Mouse (Mus musculus) kidney, embryonic 16.5 days (tissue): ENCODE results near the gene Rab36. TPM values are rescaled to one million over a fixed set of nuclear protein-coding genes. Genes with fewer than 3 reads are reported as not detected.
A peak's percentile ranks its signal among the peaks of the same experiment; 100 is the strongest.

ENCODE experiments used
- ATAC-seq: fragments of 200-750 bp; cut with Nextera tagmentation; 2 replicates; pipeline ENCODE4 v1.8.0; 2017; ENCODE audit warnings: moderate TSS enrichment; ENCODE audit not compliant: low FRiP score, low TSS enrichment
- H3K27ac ChIP-seq: fragments of 300-500 bp; sonication (generic); 2 replicates; pipeline ENCODE4 v1.5.1; 2014; ENCODE audit warnings: low read length
- H3K27me3 ChIP-seq: fragments of 300-500 bp; sonication (generic); 2 replicates; pipeline ENCODE4 v1.6.1; 2014; ENCODE audit warnings: low read length, control low read depth, mixed read lengths; ENCODE audit not compliant: insufficient read depth
- H3K36me3 ChIP-seq: fragments of 300-500 bp; sonication (generic); 2 replicates; pipeline ENCODE4 v1.6.1; 2014; ENCODE audit warnings: low read length, control low read depth, mixed read lengths; ENCODE audit not compliant: insufficient read depth
- H3K4me1 ChIP-seq: fragments of 300-500 bp; sonication (generic); 2 replicates; pipeline ENCODE4 v1.6.1; 2014; ENCODE audit warnings: low read length, control low read depth, mixed read lengths; ENCODE audit not compliant: insufficient read depth
- H3K4me2 ChIP-seq: fragments of 300-500 bp; sonication (generic); replicated peaks from 2 replicates; pipeline ENCODE4 v1.6.1; 2014; ENCODE audit warnings: low read depth, low read length
- H3K4me3 ChIP-seq: fragments of 300-500 bp; sonication (generic); 2 replicates; pipeline ENCODE4 v1.5.1; 2014; ENCODE audit warnings: mild to moderate bottlenecking, low read length
- H3K9ac ChIP-seq: fragments of 300-500 bp; sonication (generic); replicated peaks from 2 replicates; pipeline ENCODE4 v1.6.1; 2014; ENCODE audit warnings: low read length
- H3K9me3 ChIP-seq: fragments of 300-500 bp; sonication (generic); 2 replicates; pipeline ENCODE4 v1.6.1; 2016; ENCODE audit warnings: low read length, control low read depth
- WGBS: fragments of 180-500 bp; shearing (Covaris S2); extraction: QIAGEN DNeasy Blood & Tissue Kit; methylation state at CpG from one replicate; pipeline ENCODE4 v1.1.7; 2014; 5-methylcytosine and 5-hydroxymethylcytosine counted together
- polyA plus RNA-seq: library from polyadenylated mRNA; unstranded; fragments of >200 nt; fragmentation: Nextera tagmentation; extraction: Ambion mirVana; gene quantifications from 2 replicates; pipeline ENCODE4 v1.2.1, GENCODE M21; 2015

Gene Rab36
- polyA plus RNA-seq: 10.9 and 12.9 TPM in 2 replicates

- Histone ChIP-seq H3K36me3 (no peaks in the 10 kb centered on the region), H3K4me2 (peak within 1 kb of the TSS; percentile 82), H3K4me1 (peaks cover 15% of the 10 kb centered on the region), H3K9me3 (no peaks in the 10 kb centered on the region), H3K27me3 (no peaks in the 10 kb centered on the region), H3K27ac (peak within 1 kb of the TSS; percentile 74; the same call in 1 of the 2 replicates), H3K9ac (peak within 1 kb of the TSS; percentile 70), H3K4me3 (peak within 1 kb of the TSS; percentile 57)
- under 1% methylated on average over 36 of the region's 36 CpGs for WGBS
- ATAC-seq: peak; percentile 97
These were observed at the start of gene Rab36 for GRCm38 (mm10) chr10:75036883-75037379. Rab36 (plus strand) TSS chr10:75037058.

- WGBS: 68% methylated on average over 14 of the region's 14 CpGs
- Histone ChIP-seq H3K4me1 (peaks cover 24% of the 10 kb centered on the region), H3K36me3 (0 out of 2 replicates have a peak, but pooled peaks cover 3% of the 10 kb centered on the region), H3K4me2 (no peak overlapping the region), H3K9ac (no peak overlapping the region), H3K9me3 (no peaks in the 10 kb centered on the region), H3K27me3 (no peaks in the 10 kb centered on the region), H3K4me3 (no peak overlapping the region), H3K27ac (no peak overlapping the region)
- ATAC-seq: peak; percentile 21
These were observed 49.0 kb upstream of the Rab36 start for GRCm38 (mm10) chr10:74987698-74988470.

DNA sequence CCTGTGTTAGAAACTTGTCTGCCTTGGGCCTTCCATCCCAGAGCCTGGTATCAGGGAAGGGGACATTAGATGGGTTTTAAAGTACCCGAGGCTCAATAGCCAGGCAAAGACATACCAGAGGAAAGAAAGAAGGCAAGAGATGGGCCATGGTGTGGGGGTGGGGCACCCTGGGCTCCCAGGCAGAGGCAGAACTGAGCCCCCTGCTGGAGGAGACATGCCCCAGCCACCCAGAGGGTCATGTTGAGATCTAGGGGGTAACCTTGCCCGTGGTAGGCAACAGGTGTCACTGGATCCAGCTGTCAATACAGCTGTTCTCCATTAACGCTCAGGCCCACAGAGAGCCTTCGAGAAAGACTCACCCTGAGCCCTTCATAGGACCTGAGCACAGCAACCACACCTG lies 47.0 kb upstream of the Rab36 start:
- H3K36me3 ChIP-seq: 0 out of 2 replicates have a peak, but pooled peaks cover 3% of the 10 kb centered on the region
- WGBS: 74% methylated on average over 4 of the region's 4 CpGs
- no peaks in the 10 kb centered on the region for H3K27me3 ChIP-seq
- peaks cover 32% of the 10 kb centered on the region for H3K4me1 ChIP-seq
- H3K4me3 ChIP-seq: no peak overlapping the region
- ATAC-seq: no peak
- no peak overlapping the region for H3K4me2 ChIP-seq
- no peaks in the 10 kb centered on the region for H3K9me3 ChIP-seq
- no peak overlapping the region; the same call in 1 of the 2 replicates for H3K27ac ChIP-seq
- no peak overlapping the region for H3K9ac ChIP-seq

DNA sequence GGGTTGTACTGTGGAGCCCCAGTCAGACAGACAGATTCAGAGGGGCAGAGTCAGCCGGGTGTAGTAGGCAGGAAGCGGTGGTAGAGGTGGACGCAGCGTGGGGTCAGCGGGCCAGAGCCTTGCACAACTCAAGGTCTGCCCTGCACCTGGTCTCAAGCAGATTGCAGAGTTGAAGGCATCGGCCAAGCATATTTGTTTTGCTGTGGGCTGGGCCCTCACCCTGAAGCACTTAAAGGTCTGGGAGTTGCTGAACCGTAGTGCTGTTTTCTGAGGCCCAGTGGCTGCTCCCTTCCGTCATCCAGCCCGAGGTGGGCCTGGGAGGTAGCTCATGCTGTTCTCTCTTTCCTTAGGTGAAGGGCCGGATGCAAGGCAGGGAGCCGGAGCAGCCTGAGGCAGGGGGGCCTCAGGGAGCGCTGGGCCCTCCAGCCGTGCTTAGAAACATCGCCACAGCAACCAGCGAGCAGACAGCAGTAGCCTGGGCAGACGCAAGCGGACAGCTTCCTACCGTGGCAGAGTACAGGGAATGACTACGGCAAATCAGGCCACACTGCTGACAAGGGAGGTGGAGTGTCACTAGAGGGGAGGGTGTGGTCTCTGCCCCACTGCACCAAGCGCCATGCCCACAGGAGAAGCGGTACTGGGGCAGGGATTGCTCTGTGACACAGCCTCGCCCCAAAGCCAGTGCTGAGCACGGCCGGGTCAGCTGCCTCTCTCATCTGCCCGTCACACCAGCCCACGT lies 46.1 kb upstream of the Rab36 start:
- H3K36me3 ChIP-seq: 0 out of 2 replicates have a peak, but pooled peaks cover 3% of the 10 kb centered on the region
- peak; percentile 71 for ATAC-seq
- H3K9me3 ChIP-seq: no peaks in the 10 kb centered on the region
- H3K4me2 ChIP-seq: peak overlapping the region; percentile 28
- H3K4me3 ChIP-seq: no peak overlapping the region
- H3K4me1 ChIP-seq: peaks cover 41% of the 10 kb centered on the region
- no peaks in the 10 kb centered on the region for H3K27me3 ChIP-seq
- peak overlapping the region; percentile 59 for H3K9ac ChIP-seq
- H3K27ac ChIP-seq: peak overlapping the region; percentile 61
- 24% methylated on average over 26 of the region's 26 CpGs for WGBS

DNA sequence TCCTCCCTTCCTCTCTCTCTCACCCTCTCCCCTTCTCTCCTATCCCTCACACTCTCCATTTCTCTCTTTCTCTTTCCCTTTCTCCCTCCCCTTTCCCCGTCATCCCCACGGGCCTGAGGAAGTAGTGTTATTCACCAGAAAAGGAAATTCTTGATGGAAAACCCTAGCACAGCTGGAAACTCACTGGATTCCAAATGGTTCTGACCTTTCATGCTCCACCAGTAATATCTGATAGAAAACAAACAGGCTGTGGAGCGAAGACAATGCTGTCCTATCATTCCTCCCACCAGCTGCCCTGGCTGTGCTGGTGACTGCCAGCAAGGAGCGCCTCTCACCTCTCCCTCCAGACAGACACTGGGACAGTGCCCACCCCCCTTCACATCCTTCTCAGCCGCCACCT lies 42.0 kb upstream of the Rab36 start:
- Histone ChIP-seq H3K9me3 (no peaks in the 10 kb centered on the region), H3K4me2 (peak overlapping the region; percentile 45), H3K27me3 (no peaks in the 10 kb centered on the region), H3K4me3 (no peak overlapping the region), H3K36me3 (0 out of 2 replicates have a peak, but pooled peaks cover 3% of the 10 kb centered on the region), H3K27ac (no peak overlapping the region), H3K4me1 (peaks cover 38% of the 10 kb centered on the region), H3K9ac (no peak overlapping the region)
- no peak for ATAC-seq
- WGBS: 11% methylated on average over 5 of the region's 5 CpGs

DNA sequence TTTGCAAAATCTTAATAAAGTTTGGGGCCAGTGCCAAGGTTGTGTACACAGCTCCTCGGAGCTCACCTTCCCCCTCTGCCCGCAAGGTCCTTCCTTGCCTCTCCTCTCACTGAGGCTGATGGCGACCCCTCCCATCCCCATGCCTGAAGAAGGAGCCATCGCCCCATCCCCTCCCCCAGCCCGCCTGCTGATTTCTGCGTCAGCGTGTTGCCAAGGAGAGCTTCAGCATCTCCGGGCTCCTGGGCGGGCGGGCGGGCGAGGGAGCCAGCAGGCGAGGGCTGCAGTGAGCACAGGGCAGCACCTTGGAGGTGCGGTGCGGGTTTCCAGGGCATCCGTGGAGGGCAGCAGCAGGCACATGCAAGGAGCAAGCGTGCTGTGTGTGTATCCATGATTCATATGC lies 41.5 kb upstream of the Rab36 start:
- Histone ChIP-seq H3K4me2 (peak overlapping the region; percentile 45), H3K36me3 (0 out of 2 replicates have a peak, but pooled peaks cover 3% of the 10 kb centered on the region), H3K27ac (no peak overlapping the region), H3K9me3 (no peaks in the 10 kb centered on the region), H3K27me3 (no peaks in the 10 kb centered on the region), H3K4me3 (peak overlapping the region; percentile 15), H3K4me1 (peaks cover 33% of the 10 kb centered on the region), H3K9ac (peak overlapping the region; percentile 14; the same call in 1 of the 2 replicates)
- 3% methylated on average over 17 of the region's 17 CpGs for WGBS
- 0 out of 2 replicates have a peak, but pooled peaks have one; percentile 16 for ATAC-seq

DNA sequence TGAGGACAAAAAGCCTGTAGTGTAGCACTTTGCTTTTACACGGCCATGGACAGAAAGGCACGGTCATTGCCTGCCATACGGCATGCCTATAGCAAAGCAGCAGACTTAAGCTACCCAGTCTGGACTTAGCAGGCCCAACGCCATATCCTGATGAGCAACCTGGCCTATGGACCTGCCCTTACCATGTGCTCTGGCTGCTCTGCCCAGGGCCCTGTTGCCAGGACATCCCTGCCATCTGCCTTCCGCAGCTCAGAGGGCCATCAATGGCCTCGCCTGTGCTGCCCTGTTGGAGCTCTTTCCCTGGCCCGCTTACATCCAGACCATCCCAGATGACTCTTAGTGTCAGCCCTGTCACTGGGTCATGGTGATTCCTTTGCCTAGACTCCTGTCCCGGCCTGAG lies 35.5 kb upstream of the Rab36 start:
- H3K4me2 ChIP-seq: no peak overlapping the region
- H3K4me1 ChIP-seq: no peaks in the 10 kb centered on the region
- no peak overlapping the region for H3K27ac ChIP-seq
- no peaks in the 10 kb centered on the region; the same call in 1 of the 2 replicates for H3K27me3 ChIP-seq
- no peak overlapping the region for H3K9ac ChIP-seq
- H3K36me3 ChIP-seq: no peaks in the 10 kb centered on the region
- H3K9me3 ChIP-seq: no peaks in the 10 kb centered on the region
- 95% methylated on average over 8 of the region's 8 CpGs for WGBS
- ATAC-seq: no peak
- H3K4me3 ChIP-seq: no peak overlapping the region

DNA sequence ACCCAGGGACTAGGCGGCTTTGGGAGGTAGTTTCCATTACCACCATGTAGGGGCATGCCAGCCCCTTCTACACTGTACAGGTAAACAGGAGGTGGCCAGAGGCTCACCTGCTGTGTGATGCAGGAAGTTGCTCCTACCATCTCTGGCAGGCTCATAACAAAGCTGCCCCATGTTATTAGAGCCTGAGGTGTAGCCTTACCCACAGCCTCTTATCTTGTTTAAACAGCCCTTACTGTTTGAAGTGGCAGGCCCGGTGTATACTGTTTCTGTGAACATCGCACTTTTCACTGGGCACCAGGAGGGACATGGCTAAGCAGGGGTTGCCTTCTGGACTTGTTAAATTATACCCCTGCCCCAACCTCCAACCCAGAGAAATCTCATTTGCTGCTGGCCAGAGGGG lies 32.8 kb upstream of the Rab36 start:
- H3K4me2 ChIP-seq: no peak overlapping the region
- no peak overlapping the region for H3K4me3 ChIP-seq
- H3K27me3 ChIP-seq: no peaks in the 10 kb centered on the region; the same call in 1 of the 2 replicates
- no peaks in the 10 kb centered on the region for H3K9me3 ChIP-seq
- no peak for ATAC-seq
- no peak overlapping the region for H3K9ac ChIP-seq
- H3K4me1 ChIP-seq: peaks cover 12% of the 10 kb centered on the region; the same call in 1 of the 2 replicates
- H3K36me3 ChIP-seq: no peaks in the 10 kb centered on the region
- 72% methylated on average over 3 of the region's 3 CpGs for WGBS
- H3K27ac ChIP-seq: no peak overlapping the region

GRCm38 (mm10) chr10:75006889-75007662 lies 29.8 kb upstream of the Rab36 start:
- Histone ChIP-seq H3K27me3 (no peaks in the 10 kb centered on the region; the same call in 1 of the 2 replicates), H3K4me3 (no peak overlapping the region), H3K27ac (no peak overlapping the region), H3K9me3 (no peaks in the 10 kb centered on the region), H3K4me1 (peaks cover 12% of the 10 kb centered on the region; the same call in 1 of the 2 replicates), H3K36me3 (no peaks in the 10 kb centered on the region), H3K9ac (no peak overlapping the region), H3K4me2 (no peak overlapping the region)
- 38% methylated on average over 8 of the region's 8 CpGs for WGBS
- ATAC-seq: peak; percentile 49
